Mouse (Mus musculus): ENCODE measurements around the gene Bloc1s1. TPM values are rescaled to one million over a fixed set of nuclear protein-coding genes. Genes with fewer than 3 reads are reported as not detected.

The Bloc1s1 gene
- total RNA-seq, 1 experiment, result 90.0 TPM

- Histone ChIP-seq H3K36me3 (ENCODE audit: control insufficient read depth, insufficient read depth, low read length, poor library complexity, severe bottlenecking) (peaks cover 21% of the 10 kb centered on the region), H3K9me3 (ENCODE audit: control insufficient read depth, insufficient read depth, low read depth, low read length) (no peaks in the 10 kb centered on the region), H3K4me1 (ENCODE audit: control insufficient read depth in 2 of 2, insufficient read depth in 2 of 2, low read length in 2 of 2, poor library complexity in 1 of 2) (peaks cover 0 to 12% of the 10 kb centered on the region in 2 experiments; a peak in 3 of 4 replicates), H3K27ac (ENCODE audit: insufficient read depth, low read depth, low read length, poor library complexity, severe bottlenecking) (peak overlapping the region; percentile 17; the same call in 1 of the 2 replicates), H3K9ac (ENCODE audit: insufficient read depth, low read depth, low read length, poor library complexity, severe bottlenecking) (peak overlapping the region; percentile 97), H3K4me3 (ENCODE audit: insufficient read depth in 1 of 2, low read depth in 1 of 2, low read length in 2 of 2, poor library complexity in 1 of 2, severe bottlenecking in 1 of 2) (peak overlapping the region; percentile 93 to 96)
- no peak for DNase-seq (ENCODE audit: low read depth, low spot score)
- TF ChIP-seq CHD2 (IDR thresholded peaks at IDR 0.05; ENCODE audit: low read depth, low read length), result no peak
- TF ChIP-seq ZNF384 (IDR thresholded peaks at IDR 0.05; ENCODE audit: low read depth, low read length), result no peak
- no peak for TF ChIP-seq HCFC1 (IDR thresholded peaks at IDR 0.05; ENCODE audit: borderline replicate concordance, insufficient read depth, low read length)
- no peak for TF ChIP-seq ZC3H11A (IDR thresholded peaks at IDR 0.05; ENCODE audit: borderline replicate concordance, low read depth, low read length)
- TF ChIP-seq MAFK (IDR thresholded peaks at IDR 0.05; ENCODE audit: insufficient read depth, low read depth, low read length), result no peak
- in situ Hi-C loops (cut with MboI; ENCODE audit: low sequenced_read_pairs in 2 of 2, unreplicated experiment in 2 of 2), result no loop called here
These were observed 13.6 kb downstream of the Bloc1s1 start for GRCm38 (mm10) chr10:128910066-128910841.

- DNase-seq (ENCODE audit: low read depth, low spot score), result peak; percentile 71
- peak overlapping the region; percentile 97 for H3K9ac ChIP-seq (ENCODE audit: insufficient read depth, low read depth, low read length, poor library complexity, severe bottlenecking)
- H3K4me3 ChIP-seq (ENCODE audit: insufficient read depth in 1 of 2, low read depth in 1 of 2, low read length in 2 of 2, poor library complexity in 1 of 2, severe bottlenecking in 1 of 2), result peak overlapping the region; percentile 93 to 96
- peak overlapping the region; percentile 23; the same call in 1 of the 2 replicates for H3K27ac ChIP-seq (ENCODE audit: insufficient read depth, low read depth, low read length, poor library complexity, severe bottlenecking)
- H3K4me1 ChIP-seq (ENCODE audit: control insufficient read depth in 2 of 2, insufficient read depth in 2 of 2, low read length in 2 of 2, poor library complexity in 1 of 2), result peaks cover 0 to 12% of the 10 kb centered on the region in 2 experiments; a peak in 3 of 4 replicates
- in situ Hi-C loops (cut with MboI; ENCODE audit: low sequenced_read_pairs in 2 of 2, unreplicated experiment in 2 of 2), result no loop called here
- TF ChIP-seq ZNF384 (IDR thresholded peaks at IDR 0.05; ENCODE audit: low read depth, low read length), result no peak
- no peak for TF ChIP-seq MAFK (IDR thresholded peaks at IDR 0.05; ENCODE audit: insufficient read depth, low read depth, low read length)
- TF ChIP-seq HCFC1 (IDR thresholded peaks at IDR 0.05; ENCODE audit: borderline replicate concordance, insufficient read depth, low read length), result no peak
- TF ChIP-seq CHD2 (IDR thresholded peaks at IDR 0.05; ENCODE audit: low read depth, low read length), result no peak
- TF ChIP-seq ZC3H11A (IDR thresholded peaks at IDR 0.05; ENCODE audit: borderline replicate concordance, low read depth, low read length), result no peak
- peaks cover 18% of the 10 kb centered on the region for H3K36me3 ChIP-seq (ENCODE audit: control insufficient read depth, insufficient read depth, low read length, poor library complexity, severe bottlenecking)
- no peaks in the 10 kb centered on the region for H3K9me3 ChIP-seq (ENCODE audit: control insufficient read depth, insufficient read depth, low read depth, low read length)
These were observed 14.2 kb downstream of the Bloc1s1 start for GRCm38 (mm10) chr10:128909567-128910028.

- H3K4me1 ChIP-seq (ENCODE audit: control insufficient read depth in 2 of 2, insufficient read depth in 2 of 2, low read length in 2 of 2, poor library complexity in 1 of 2), result peaks cover 0 to 12% of the 10 kb centered on the region in 2 experiments; a peak in 3 of 4 replicates
- in situ Hi-C loops (cut with MboI; ENCODE audit: low sequenced_read_pairs in 2 of 2, unreplicated experiment in 2 of 2), result no loop called here
- peak overlapping the region; percentile 97; the same call in 1 of the 2 replicates for H3K9ac ChIP-seq (ENCODE audit: insufficient read depth, low read depth, low read length, poor library complexity, severe bottlenecking)
These were observed 14.9 kb downstream of the Bloc1s1 start for GRCm38 (mm10) chr10:128908778-128909448.

GRCm38 (mm10) chr10:128904812-128905211 is 19.0 kb downstream of the Bloc1s1 start:
- H3K4me1 ChIP-seq (ENCODE audit: control insufficient read depth in 2 of 2, insufficient read depth in 2 of 2, low read length in 2 of 2, poor library complexity in 1 of 2), result peaks cover 0 to 7% of the 10 kb centered on the region in 2 experiments; a peak in 2 of 4 replicates
- no peak overlapping the region for H3K9ac ChIP-seq (ENCODE audit: insufficient read depth, low read depth, low read length, poor library complexity, severe bottlenecking)
- H3K36me3 ChIP-seq (ENCODE audit: control insufficient read depth, insufficient read depth, low read length, poor library complexity, severe bottlenecking), result no peaks in the 10 kb centered on the region
- H3K27ac ChIP-seq (ENCODE audit: insufficient read depth, low read depth, low read length, poor library complexity, severe bottlenecking), result no peak overlapping the region
- H3K9me3 ChIP-seq (ENCODE audit: control insufficient read depth, insufficient read depth, low read depth, low read length), result no peaks in the 10 kb centered on the region
- in situ Hi-C loops (cut with MboI; ENCODE audit: low sequenced_read_pairs in 2 of 2, unreplicated experiment in 2 of 2), result no loop called here
- TF ChIP-seq MAFK (IDR thresholded peaks at IDR 0.05; ENCODE audit: insufficient read depth, low read depth, low read length), result no peak
- TF ChIP-seq CHD2 (IDR thresholded peaks at IDR 0.05; ENCODE audit: low read depth, low read length), result no peak
- TF ChIP-seq ZNF384 (IDR thresholded peaks at IDR 0.05; ENCODE audit: low read depth, low read length), result no peak
- TF ChIP-seq ZC3H11A (IDR thresholded peaks at IDR 0.05; ENCODE audit: borderline replicate concordance, low read depth, low read length), result no peak
- no peak for TF ChIP-seq HCFC1 (IDR thresholded peaks at IDR 0.05; ENCODE audit: borderline replicate concordance, insufficient read depth, low read length)
- no peak for DNase-seq (ENCODE audit: low read depth, low spot score)
- no peak overlapping the region for H3K4me3 ChIP-seq (ENCODE audit: insufficient read depth in 1 of 2, low read depth in 1 of 2, low read length in 2 of 2, poor library complexity in 1 of 2, severe bottlenecking in 1 of 2)

More at GRCm38 (mm10) chr10:128908778-128909448, 14.9 kb downstream of the Bloc1s1 start:
- DNase-seq (ENCODE audit: low read depth, low spot score), result no peak
- Histone ChIP-seq H3K36me3 (ENCODE audit: control insufficient read depth, insufficient read depth, low read length, poor library complexity, severe bottlenecking) (peaks cover 12% of the 10 kb centered on the region), H3K4me3 (ENCODE audit: insufficient read depth in 1 of 2, low read depth in 1 of 2, low read length in 2 of 2, poor library complexity in 1 of 2, severe bottlenecking in 1 of 2) (peak overlapping the region; percentile 93 to 96), H3K27ac (ENCODE audit: insufficient read depth, low read depth, low read length, poor library complexity, severe bottlenecking) (peak overlapping the region; percentile 23; the same call in 1 of the 2 replicates), H3K9me3 (ENCODE audit: control insufficient read depth, insufficient read depth, low read depth, low read length) (no peaks in the 10 kb centered on the region)
- no peak for TF ChIP-seq ZC3H11A (IDR thresholded peaks at IDR 0.05; ENCODE audit: borderline replicate concordance, low read depth, low read length)
- TF ChIP-seq CHD2 (IDR thresholded peaks at IDR 0.05; ENCODE audit: low read depth, low read length), result no peak
- no peak for TF ChIP-seq HCFC1 (IDR thresholded peaks at IDR 0.05; ENCODE audit: borderline replicate concordance, insufficient read depth, low read length)
- TF ChIP-seq MAFK (IDR thresholded peaks at IDR 0.05; ENCODE audit: insufficient read depth, low read depth, low read length), result no peak
- no peak for TF ChIP-seq ZNF384 (IDR thresholded peaks at IDR 0.05; ENCODE audit: low read depth, low read length)

All from ES-E14 (cell line).